Mouse (Mus musculus): ENCODE data around the gene 6330409D20Rik. TPM values are rescaled to one million over a fixed set of nuclear protein-coding genes. Genes with fewer than 3 reads are reported as not detected.

The 6330409D20Rik gene
- not detected in 2 replicates for total RNA-seq (2023)

GRCm38 (mm10) chr2:32740916-32741272 lies at the start of gene 6330409D20Rik:
6330409D20Rik (minus strand) TSS chr2:32741016.

GRCm38 (mm10) chr2:32784048-32784681 lies 43.3 kb upstream of the 6330409D20Rik start, which contains the start of gene Cfap157:
Cfap157 (minus strand) TSS chr2:32784428.

GRCm38 (mm10) chr2:32775359-32776074 lies 34.7 kb upstream of the 6330409D20Rik start, which contains the start of the genes Ttc16 and Ptrh1:
Ttc16 (minus strand) TSS chr2:32775633.
Ptrh1 (plus strand) TSS chr2:32775786.

GRCm38 (mm10) chr2:32757056-32757845 lies 16.4 kb upstream of the 6330409D20Rik start, which contains the start of gene Tor2a:
Tor2a (plus strand) TSS chr2:32757234.

GRCm38 (mm10) chr2:32720681-32721229 lies 20.1 kb downstream of the 6330409D20Rik start, which contains the start of gene Sh2d3c:
Sh2d3c (plus strand) TSS chr2:32721055.

GRCm38 (mm10) chr2:32712934-32713817 lies 27.6 kb downstream of the 6330409D20Rik start, which contains the start of gene Cdk9:
Cdk9 (minus strand) TSS chr2:32713076.

GRCm38 (mm10) chr2:32704021-32704421 lies 36.8 kb downstream of the 6330409D20Rik start, which contains the start of gene Fpgs:
Fpgs (minus strand) TSS chr2:32704145.

Other genes starting within 250 kb of the 6330409D20Rik start
- gene Fam102a, start 205.7 kb downstream of the 6330409D20Rik start, total RNA-seq (2023), result 16.6 and 20.7 TPM in 2 replicates
- 45.4 and 46.0 TPM in 2 replicates for gene Dpm2, start 170.2 kb downstream of the 6330409D20Rik start, total RNA-seq (2023)
- gene Pip5kl1, start 166.2 kb downstream of the 6330409D20Rik start, total RNA-seq (2023), result 0.51 TPM in 1 of 2 replicates, not detected in the other
- gene 9430097D07Rik, start 165.3 kb downstream of the 6330409D20Rik start, total RNA-seq (2023), result not detected in 2 replicates
- gene St6galnac4, start 153.9 kb downstream of the 6330409D20Rik start, total RNA-seq (2023), result 17.9 and 21.5 TPM in 2 replicates
- gene St6galnac6, start 141.3 kb downstream of the 6330409D20Rik start, total RNA-seq (2023), result 9.5 and 12.8 TPM in 2 replicates
- gene Ak1, start 119.3 kb downstream of the 6330409D20Rik start, total RNA-seq (2023), result 0.60 TPM in 1 of 2 replicates, not detected in the other
- gene Eng, start 94.4 kb downstream of the 6330409D20Rik start, total RNA-seq (2023), result 5.4 and 6.0 TPM in 2 replicates
- gene Fpgs, start 36.9 kb downstream of the 6330409D20Rik start, total RNA-seq (2023), result 3.9 and 6.7 TPM in 2 replicates
- 186 and 243 TPM in 2 replicates for gene Cdk9, start 27.9 kb downstream of the 6330409D20Rik start, total RNA-seq (2023)
- gene Sh2d3c, start 20.0 kb downstream of the 6330409D20Rik start, total RNA-seq (2023), result 306 and 450 TPM in 2 replicates
- 15.4 and 20.8 TPM in 2 replicates for gene Tor2a, start 16.2 kb upstream of the 6330409D20Rik start, total RNA-seq (2023)
- not detected in 2 replicates for gene Ttc16, start 34.6 kb upstream of the 6330409D20Rik start, total RNA-seq (2023)
- 0.69 and 1.9 TPM in 2 replicates for gene Ptrh1, start 34.8 kb upstream of the 6330409D20Rik start, total RNA-seq (2023)
- not detected in 2 replicates for gene Cfap157, start 43.4 kb upstream of the 6330409D20Rik start, total RNA-seq (2023)
- gene Stxbp1, start 106.2 kb upstream of the 6330409D20Rik start, total RNA-seq (2023), result 0.27 and 0.38 TPM in 2 replicates
- 29.3 and 49.7 TPM in 2 replicates for gene Fam129b, start 135.1 kb upstream of the 6330409D20Rik start, total RNA-seq (2023)
- gene Rpl12, start 220.5 kb upstream of the 6330409D20Rik start, total RNA-seq (2023), result 84.6 and 94.8 TPM in 2 replicates
- gene Lrsam1, start 220.6 kb upstream of the 6330409D20Rik start, total RNA-seq (2023), result 46.4 and 75.7 TPM in 2 replicates
- 1.9 and 3.1 TPM in 2 replicates for gene Slc2a8, start 241.1 kb upstream of the 6330409D20Rik start, total RNA-seq (2023)